Mouse (Mus musculus): ENCODE measurements around the gene Faah. TPM values are rescaled to one million over a fixed set of nuclear protein-coding genes. Genes with fewer than 3 reads are reported as not detected.

The Faah gene
- under 1 TPM; 0.20 to 0.22 TPM for total RNA-seq (2021)
- long read RNA-seq, experiment 1 = 0 reads
- long read RNA-seq, experiment 2 = 0 reads

- no peak for TF ChIP-seq CTCF (IDR thresholded peaks at IDR 0.05)
Observed at GRCm38 (mm10) chr4:116017902-116018746, at the start of gene Faah. Gene Faah (minus strand): TSS chr4:116017926.

GRCm38 (mm10) chr4:116063855-116064254 is 46.1 kb upstream of the Faah start:
- no peak overlapping the region for H3K27ac ChIP-seq
- TF ChIP-seq CTCF (IDR thresholded peaks at IDR 0.05) = no peak
- no peak overlapping the region for H3K4me3 ChIP-seq
- intact Hi-C loops (cut with DNase I) = no loop called here
- DNase-seq = no peak

More at GRCm38 (mm10) chr4:116017902-116018746, at the start of gene Faah:
- no peak for DNase-seq
- Histone ChIP-seq H3K27ac (peak within 1 kb of the TSS; percentile 31; the same call in 1 of the 2 replicates), H3K4me3 (peak within 1 kb of the TSS; percentile 81)
- intact Hi-C loops (cut with DNase I) = no loop called here

- intact Hi-C loops (cut with DNase I) = no loop called here
- Histone ChIP-seq H3K4me3 (no peak overlapping the region), H3K27ac (no peak overlapping the region)
- TF ChIP-seq CTCF (IDR thresholded peaks at IDR 0.05) = no peak
- no peak for DNase-seq
Observed at GRCm38 (mm10) chr4:116059012-116059726, 41.4 kb upstream of the Faah start.

GRCm38 (mm10) chr4:116057559-116057958 is 39.8 kb upstream of the Faah start:
- no peak overlapping the region for H3K27ac ChIP-seq
- intact Hi-C loops (cut with DNase I) = no loop called here
- DNase-seq = no peak
- no peak overlapping the region for H3K4me3 ChIP-seq
- no peak for TF ChIP-seq CTCF (IDR thresholded peaks at IDR 0.05)

- peak within 1 kb of the TSS; percentile 93 for H3K27ac ChIP-seq
- TF ChIP-seq CTCF (IDR thresholded peaks at IDR 0.05) = peak; percentile 4; the same call in 1 of the 2 replicates
- H3K4me3 ChIP-seq = peak within 1 kb of the TSS; percentile 80
- intact Hi-C loops (cut with DNase I) = no loop called here
- DNase-seq = peak; percentile 93
Observed at GRCm38 (mm10) chr4:116053399-116053961, 35.8 kb upstream of the Faah start, which contains the start of gene Nsun4. Gene Nsun4 (minus strand): TSS chr4:116053876.

GRCm38 (mm10) chr4:116052526-116053293 is 35.0 kb upstream of the Faah start:
- intact Hi-C loops (cut with DNase I) = no loop called here
- no peak for DNase-seq
- no peak for TF ChIP-seq CTCF (IDR thresholded peaks at IDR 0.05)
- Histone ChIP-seq H3K27ac (peak overlapping the region; percentile 93), H3K4me3 (peak overlapping the region; percentile 80)

- intact Hi-C loops (cut with DNase I) = no loop called here
- TF ChIP-seq CTCF (IDR thresholded peaks at IDR 0.05) = no peak
Observed at GRCm38 (mm10) chr4:116049211-116049610, 31.5 kb upstream of the Faah start.

GRCm38 (mm10) chr4:116048130-116048920 is 30.6 kb upstream of the Faah start:
- TF ChIP-seq CTCF (IDR thresholded peaks at IDR 0.05) = no peak
- intact Hi-C loops (cut with DNase I) = no loop called here
- Histone ChIP-seq H3K4me3 (no peak overlapping the region), H3K27ac (peak overlapping the region; percentile 43)
- DNase-seq = peak; percentile 71

More at GRCm38 (mm10) chr4:116049211-116049610, 31.5 kb upstream of the Faah start:
- no peak for DNase-seq
- Histone ChIP-seq H3K4me3 (no peak overlapping the region), H3K27ac (no peak overlapping the region)

- no peak for TF ChIP-seq CTCF (IDR thresholded peaks at IDR 0.05)
- Histone ChIP-seq H3K27ac (no peak overlapping the region; the same call in 1 of the 2 replicates), H3K4me3 (no peak overlapping the region)
- DNase-seq = no peak
- intact Hi-C loops (cut with DNase I) = no loop called here
Observed at GRCm38 (mm10) chr4:116047681-116048080, 30.0 kb upstream of the Faah start.

GRCm38 (mm10) chr4:116046604-116047003 is 28.9 kb upstream of the Faah start:
- no peak overlapping the region for H3K27ac ChIP-seq
- no peak for DNase-seq
- H3K4me3 ChIP-seq = no peak overlapping the region
- no peak for TF ChIP-seq CTCF (IDR thresholded peaks at IDR 0.05)
- intact Hi-C loops (cut with DNase I) = no loop called here

GRCm38 (mm10) chr4:116042186-116042585 is 24.5 kb upstream of the Faah start:
- Histone ChIP-seq H3K27ac (no peak overlapping the region), H3K4me3 (no peak overlapping the region)
- peak; percentile 8; the same call in 1 of the 2 replicates for TF ChIP-seq CTCF (IDR thresholded peaks at IDR 0.05)
- intact Hi-C loops (cut with DNase I) = no loop called here
- DNase-seq = no peak

Data from gastrocnemius, adult 2 months (tissue).